Mouse (Mus musculus) MEL (cell line): Measurements from ENCODE around the gene Slc5a11. TPM values are rescaled to one million over a fixed set of nuclear protein-coding genes. Genes with fewer than 3 reads are reported as not detected.

Experiments
- DNase-seq: peaks from one replicate; pipeline ENCODE4 v3.0.0; 2011; ENCODE audit warnings: low read depth, low spot score
- H3K27ac ChIP-seq: 2 replicates; pipeline ENCODE4 v1.5.1; 2012; ENCODE audit warnings: low read depth, mild to moderate bottlenecking, control low read depth, low read length, moderate library complexity; ENCODE audit not compliant: control insufficient read depth
- H3K27me3 ChIP-seq, 2 experiments: fragments of 150-350 bp in 1 of 2; sonication (generic) in 1 of 2; 2 replicates each; pipeline ENCODE4 v1.6.1; 2012; ENCODE audit warnings: low read length in 2 of 2, mild to moderate bottlenecking in 2 of 2, improper control_type of control experiment in 1 of 2, moderate library complexity in 1 of 2; ENCODE audit not compliant: insufficient read depth in 2 of 2, control insufficient read depth in 1 of 2
- H3K36me3 ChIP-seq, 2 experiments: 2 replicates each; pipeline ENCODE4 v1.6.1; 2012 to 2014; ENCODE audit warnings: low read length in 2 of 2, improper control_type of control experiment in 1 of 2, inconsistent platforms in 1 of 2, mild to moderate bottlenecking in 1 of 2; ENCODE audit not compliant: insufficient read depth in 2 of 2, control insufficient read depth in 1 of 2
- H3K4me1 ChIP-seq, 2 experiments: fragments of 150-350 bp in 1 of 2; sonication (generic) in 1 of 2; 2 replicates each; pipeline ENCODE4 v1.6.1; 2012; ENCODE audit warnings: low read length in 2 of 2, improper control_type of control experiment in 1 of 2, mild to moderate bottlenecking in 1 of 2; ENCODE audit not compliant: insufficient read depth in 2 of 2, control insufficient read depth in 1 of 2
- H3K4me3 ChIP-seq, 2 experiments: fragments of 150-350 bp in 1 of 2; sonication (generic) in 1 of 2; 2 replicates each; pipeline ENCODE4 v1.5.1; 2012; ENCODE audit warnings: low read depth in 2 of 2, low read length in 2 of 2, mild to moderate bottlenecking in 2 of 2, moderate library complexity in 2 of 2, control low read depth in 1 of 2, improper control_type of control experiment in 1 of 2; ENCODE audit not compliant: control insufficient read depth in 1 of 2, insufficient read depth in 1 of 2
- H3K79me2 ChIP-seq: 2 replicates; pipeline ENCODE4 v1.6.1; 2012; ENCODE audit warnings: mild to moderate bottlenecking, low read length, moderate library complexity; ENCODE audit not compliant: control insufficient read depth, poor library complexity, insufficient read depth
- H3K9ac ChIP-seq: 2 replicates; pipeline ENCODE4 v1.6.1; 2012; ENCODE audit warnings: low read depth, mild to moderate bottlenecking, control low read depth, low read length, moderate library complexity; ENCODE audit not compliant: control insufficient read depth, poor library complexity, severe bottlenecking
- H3K9me3 ChIP-seq: fragments of 150-350 bp; sonication (generic); replicated peaks from 2 replicates; pipeline ENCODE4 v1.6.1; 2012; ENCODE audit warnings: mild to moderate bottlenecking, low read length, improper control_type of control experiment, moderate library complexity; ENCODE audit not compliant: insufficient read depth
- BHLHE40 ChIP-seq: IDR thresholded peaks from 2 replicates; pipeline ENCODE4 v1.6.1; 2012; ENCODE audit warnings: low read depth, mild to moderate bottlenecking, inconsistent platforms, low read length, improper control_type of control experiment, borderline replicate concordance
- CHD2 ChIP-seq: IDR thresholded peaks from 2 replicates; pipeline ENCODE4 v1.6.1; 2011; ENCODE audit warnings: low read length, improper control_type of control experiment
- ELF1 ChIP-seq: IDR thresholded peaks from 2 replicates; pipeline ENCODE4 v1.6.1; 2014; ENCODE audit warnings: low read depth, mild to moderate bottlenecking, inconsistent platforms, low read length, improper control_type of control experiment, moderate library complexity
- EP300 ChIP-seq, 2 experiments: IDR thresholded peaks; 2 replicates each; pipeline ENCODE4 v1.6.1; 2011; ENCODE audit warnings: improper control_type of control experiment in 2 of 2, low read length in 2 of 2, low read depth in 1 of 2, mild to moderate bottlenecking in 1 of 2
- GABPA ChIP-seq: IDR thresholded peaks from 2 replicates; pipeline ENCODE4 v1.6.1; 2012; ENCODE audit warnings: low read depth, mild to moderate bottlenecking, inconsistent platforms, low read length, improper control_type of control experiment, moderate library complexity
- GATA1 ChIP-seq: IDR thresholded peaks from 2 replicates; pipeline ENCODE4 v1.6.1; 2011; ENCODE audit warnings: low read depth, low read length, improper control_type of control experiment
- HCFC1 ChIP-seq: IDR thresholded peaks from 2 replicates; pipeline ENCODE4 v1.6.1; 2012; ENCODE audit warnings: low read depth, mild to moderate bottlenecking, inconsistent platforms, low read length, improper control_type of control experiment, moderate library complexity
- MAFK ChIP-seq: IDR thresholded peaks from 2 replicates; pipeline ENCODE4 v1.6.1; 2011; ENCODE audit warnings: low read depth, mild to moderate bottlenecking, low read length, improper control_type of control experiment, borderline replicate concordance
- MAZ ChIP-seq: IDR thresholded peaks from 2 replicates; pipeline ENCODE4 v1.6.1; 2012; ENCODE audit warnings: low read depth, mild to moderate bottlenecking, inconsistent platforms, low read length, improper control_type of control experiment
- MEF2A ChIP-seq: IDR thresholded peaks from 2 replicates; pipeline ENCODE4 v1.6.1; 2014; ENCODE audit warnings: low read depth, mild to moderate bottlenecking, inconsistent platforms, low read length, improper control_type of control experiment; ENCODE audit not compliant: poor library complexity, insufficient replicate concordance, severe bottlenecking; ENCODE audit errors: extremely low read depth
- POLR2A ChIP-seq, 2 experiments: IDR thresholded peaks; 2 replicates each; pipeline ENCODE4 v1.6.1; 2011 to 2012; ENCODE audit warnings: low read length in 2 of 2, mild to moderate bottlenecking in 2 of 2, control low read depth in 1 of 2, improper control_type of control experiment in 1 of 2, low read depth in 1 of 2, moderate library complexity in 1 of 2; ENCODE audit not compliant: control insufficient read depth in 1 of 2, insufficient read depth in 1 of 2, poor library complexity in 1 of 2
- POLR2AphosphoS2 ChIP-seq: IDR thresholded peaks from 2 replicates; pipeline ENCODE4 v1.6.1; 2011; ENCODE audit warnings: low read length, improper control_type of control experiment
- POLR2AphosphoS5 ChIP-seq: IDR thresholded peaks from 2 replicates; pipeline ENCODE4 v1.6.1; 2012; ENCODE audit warnings: low read depth, borderline replicate concordance, mild to moderate bottlenecking, inconsistent platforms, low read length, moderate library complexity, mixed read lengths
- RAD21 ChIP-seq: IDR thresholded peaks from 2 replicates; pipeline ENCODE4 v1.6.1; 2011; ENCODE audit warnings: mild to moderate bottlenecking, low read depth, low read length, improper control_type of control experiment
- RCOR1 ChIP-seq: IDR thresholded peaks from 2 replicates; pipeline ENCODE4 v1.6.1; 2012; ENCODE audit warnings: low read depth, mild to moderate bottlenecking, inconsistent platforms, low read length, improper control_type of control experiment
- SIN3A ChIP-seq: IDR thresholded peaks from 2 replicates; pipeline ENCODE4 v1.6.1; 2012; ENCODE audit warnings: low read length, improper control_type of control experiment, inconsistent platforms
- SMC3 ChIP-seq: IDR thresholded peaks from 2 replicates; pipeline ENCODE4 v1.6.1; 2011; ENCODE audit warnings: low read depth, low read length, improper control_type of control experiment
- TCF12 ChIP-seq: IDR thresholded peaks from 2 replicates; pipeline ENCODE4 v1.6.1; 2014; ENCODE audit warnings: low read depth, mild to moderate bottlenecking, inconsistent platforms, low read length, improper control_type of control experiment, moderate library complexity
- UBTF ChIP-seq: IDR thresholded peaks from 2 replicates; pipeline ENCODE4 v1.6.1; 2012; ENCODE audit warnings: low read depth, mild to moderate bottlenecking, inconsistent platforms, low read length, improper control_type of control experiment, moderate library complexity, borderline replicate concordance; ENCODE audit not compliant: insufficient read depth
- USF1 ChIP-seq: IDR thresholded peaks from 2 replicates; pipeline ENCODE4 v1.6.1; 2014; ENCODE audit warnings: low read depth, mild to moderate bottlenecking, inconsistent platforms, low read length, improper control_type of control experiment, moderate library complexity
- ZC3H11A ChIP-seq: IDR thresholded peaks from 2 replicates; pipeline ENCODE4 v1.6.1; 2012; ENCODE audit warnings: low read depth, mild to moderate bottlenecking, inconsistent platforms, low read length, improper control_type of control experiment
- ZKSCAN1 ChIP-seq: IDR thresholded peaks from 2 replicates; pipeline ENCODE4 v1.6.1; 2012; ENCODE audit warnings: low read depth, mild to moderate bottlenecking, inconsistent platforms, low read length, improper control_type of control experiment, moderate library complexity
- polyA plus RNA-seq, 2 experiments: library from polyadenylated mRNA; stranded (reverse) in 1 of 2; unstranded in 1 of 2; fragments of >175 nt in 1 of 2; fragments of >200 nt in 1 of 2; gene quantifications; 2 replicates each; pipeline versions ENCODE4 v1.2.1 to v1.2.4; 2012; ENCODE audit warnings: low replicate concordance in 2 of 2, low read depth in 1 of 2; ENCODE audit not compliant: insufficient read length in 2 of 2, insufficient read depth in 1 of 2, missing spikeins in 1 of 2
- total RNA-seq: library from RNA; depleted of rRNA; stranded (reverse); fragments of 300-350 nt; gene quantifications from 2 replicates; pipeline ENCODE4 v1.2.3, GENCODE M21; 2012

The Slc5a11 gene
- total and polyA plus RNA-seq, 3 experiments, result not detected

GRCm38 (mm10) chr7:123289176-123289575, 74.6 kb downstream of the Slc5a11 start:
- no peaks in the 10 kb centered on the region for H3K79me2 ChIP-seq
- H3K4me3 ChIP-seq, result no peak overlapping the region
- no peaks in the 10 kb centered on the region for H3K9me3 ChIP-seq
- no peak for DNase-seq
- no peaks in the 10 kb centered on the region; a peak in 1 of 4 replicates for H3K4me1 ChIP-seq
- H3K27ac ChIP-seq, result no peak overlapping the region
- no peaks in the 10 kb centered on the region for H3K27me3 ChIP-seq
- H3K9ac ChIP-seq, result no peak overlapping the region
- no peak for TF ChIP-seq USF1
- H3K36me3 ChIP-seq, result peaks cover 0 to 1% of the 10 kb centered on the region in 2 experiments; a peak in 1 of 4 replicates

DNA sequence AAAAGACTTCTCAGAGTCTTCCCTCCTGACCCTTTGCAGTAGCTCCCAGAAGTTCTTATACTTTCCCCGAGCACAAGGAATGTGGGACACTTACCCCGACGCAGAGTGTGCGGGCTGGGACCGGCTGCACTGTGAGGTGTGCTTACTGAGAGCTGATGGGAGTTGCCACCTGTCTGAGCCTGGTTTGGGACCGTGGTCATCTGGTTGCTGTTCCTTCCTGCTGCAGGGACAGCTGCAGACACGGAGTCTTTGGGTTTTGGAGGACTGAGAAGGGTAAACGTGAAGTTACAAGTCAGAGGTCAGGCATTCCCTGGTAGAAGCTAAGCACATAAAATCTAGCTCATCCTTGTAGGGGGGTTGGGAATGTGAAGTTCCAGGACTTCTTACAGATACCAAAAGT, 77.4 kb downstream of the Slc5a11 start:
- no peaks in the 10 kb centered on the region for H3K9me3 ChIP-seq
- TF ChIP-seq HCFC1 (no peak), EP300 (IDR thresholded peaks at IDR 0.05; ENCODE audit: low read depth in 1 of 2, low read length in 2 of 2) (no peak), MAFK (no peak), ZKSCAN1 (no peak), POLR2A (IDR thresholded peaks at IDR 0.05; ENCODE audit: control insufficient read depth in 1 of 2, insufficient read depth in 1 of 2, low read depth in 1 of 2, low read length in 2 of 2, poor library complexity in 1 of 2) (no peak), USF1 (no peak), RCOR1 (no peak), ZC3H11A (no peak), BHLHE40 (no peak), POLR2AphosphoS2 (no peak)
- no peaks in the 10 kb centered on the region for H3K27me3 ChIP-seq
- no peak overlapping the region for H3K4me3 ChIP-seq
- no peak overlapping the region for H3K27ac ChIP-seq
- H3K36me3 ChIP-seq, result peaks cover 0 to 1% of the 10 kb centered on the region in 2 experiments; a peak in 1 of 4 replicates
- no peak overlapping the region for H3K9ac ChIP-seq
- H3K4me1 ChIP-seq, result no peaks in the 10 kb centered on the region
- H3K79me2 ChIP-seq, result no peaks in the 10 kb centered on the region
- DNase-seq, result no peak

GRCm38 (mm10) chr7:123293898-123294297, 79.3 kb downstream of the Slc5a11 start:
- Histone ChIP-seq H3K79me2 (no peaks in the 10 kb centered on the region), H3K4me1 (no peaks in the 10 kb centered on the region), H3K9me3 (no peaks in the 10 kb centered on the region), H3K27ac (no peak overlapping the region), H3K9ac (no peak overlapping the region), H3K27me3 (no peaks in the 10 kb centered on the region), H3K4me3 (no peak overlapping the region), H3K36me3 (peaks cover 0 to 1% of the 10 kb centered on the region in 2 experiments; a peak in 1 of 4 replicates)
- TF ChIP-seq POLR2AphosphoS5 (no peak), ZKSCAN1 (no peak), GABPA (no peak), GATA1 (no peak), CHD2 (no peak), SIN3A (no peak), ELF1 (no peak), UBTF (no peak), RAD21 (no peak), TCF12 (no peak), HCFC1 (no peak), ZC3H11A (no peak), MEF2A (no peak), MAZ (no peak), SMC3 (no peak)
- no peak for DNase-seq
